Mouse (Mus musculus) cerebellum, postnatal 4 days (tissue): ENCODE data around the gene Plcd1.

Source experiments
- DNase-seq, 2 experiments: peaks; one replicate each; pipeline ENCODE4 v3.0.0; 2022; ENCODE audit warnings: low spot score in 2 of 2, mixed read lengths in 1 of 2

Gene Plcd1

DNA sequence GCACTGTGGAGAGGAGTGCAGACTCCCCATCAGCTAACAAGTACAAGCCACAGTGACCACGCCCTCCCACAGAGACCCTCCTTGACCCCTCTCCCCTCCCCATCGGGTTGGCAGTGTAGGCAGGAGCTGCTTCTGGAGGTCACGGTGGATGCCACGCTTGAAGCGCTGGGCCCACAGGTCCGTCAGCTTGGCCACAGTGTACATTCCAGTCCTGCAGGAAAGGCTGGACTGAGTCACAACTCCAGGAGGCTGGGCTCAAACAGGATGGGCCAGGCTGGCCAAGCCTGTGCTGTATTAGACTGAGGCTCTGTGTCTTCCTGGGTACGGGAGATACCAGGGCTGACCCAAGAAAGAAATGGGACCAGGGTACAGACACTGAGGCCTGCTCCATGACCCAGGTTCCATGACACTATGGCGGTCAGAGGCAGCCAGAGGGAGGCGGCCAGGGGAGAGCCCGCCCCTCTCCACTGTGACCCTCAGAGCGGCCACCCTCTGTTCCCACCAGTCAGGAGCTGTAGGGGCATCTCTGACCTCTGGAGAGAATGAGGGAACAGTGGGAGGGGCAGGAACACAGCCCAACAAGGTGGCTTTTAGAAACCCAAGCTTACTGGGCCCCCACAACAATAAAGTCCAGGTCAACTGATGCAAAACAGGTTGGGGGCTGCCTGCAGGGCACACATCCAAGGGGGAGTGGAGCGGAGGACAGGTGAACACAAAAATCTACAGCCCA lies 1.6 kb downstream of the Plcd1 start:
- no peak for DNase-seq

DNA sequence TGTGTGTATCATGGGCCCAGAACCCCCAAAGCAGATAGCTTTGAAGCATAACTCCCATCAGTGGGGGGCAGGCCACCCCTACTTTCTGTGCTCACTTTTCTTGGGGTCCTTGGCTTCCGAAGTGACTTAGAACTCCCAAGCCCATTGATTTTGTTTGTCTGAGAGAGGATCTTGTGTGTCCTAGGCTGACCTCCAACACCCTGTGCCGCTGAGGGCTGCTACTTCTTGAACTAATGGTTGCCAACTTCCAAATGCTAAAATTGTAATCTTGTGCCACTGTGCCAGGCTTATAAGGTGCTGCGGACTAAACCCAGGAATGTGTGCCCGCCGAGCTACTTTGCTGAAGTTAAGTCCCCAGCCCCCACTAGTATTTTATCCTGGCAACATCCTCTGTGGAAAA lies 2.8 kb downstream of the Plcd1 start:
- DNase-seq, result no peak

DNA sequence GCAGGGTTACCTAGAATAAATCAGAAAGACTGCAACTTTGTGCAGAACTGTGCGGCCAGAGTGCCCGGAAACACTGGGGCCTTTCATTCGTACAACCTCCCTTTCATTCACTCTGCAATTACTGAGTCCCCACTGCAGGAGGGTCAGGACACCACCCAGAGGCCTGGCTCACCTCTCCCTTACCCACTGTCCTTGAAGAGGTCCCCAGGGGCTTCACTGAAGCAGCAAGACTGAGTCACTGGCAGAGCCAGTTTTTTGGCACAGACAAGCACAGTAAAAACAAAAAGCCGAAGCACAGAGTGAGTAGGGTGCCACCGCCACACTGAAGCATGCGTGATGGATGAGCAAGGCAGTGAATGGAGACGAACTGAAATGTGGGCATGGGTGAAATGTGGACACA lies 3.9 kb downstream of the Plcd1 start:
- DNase-seq, result no peak

DNA sequence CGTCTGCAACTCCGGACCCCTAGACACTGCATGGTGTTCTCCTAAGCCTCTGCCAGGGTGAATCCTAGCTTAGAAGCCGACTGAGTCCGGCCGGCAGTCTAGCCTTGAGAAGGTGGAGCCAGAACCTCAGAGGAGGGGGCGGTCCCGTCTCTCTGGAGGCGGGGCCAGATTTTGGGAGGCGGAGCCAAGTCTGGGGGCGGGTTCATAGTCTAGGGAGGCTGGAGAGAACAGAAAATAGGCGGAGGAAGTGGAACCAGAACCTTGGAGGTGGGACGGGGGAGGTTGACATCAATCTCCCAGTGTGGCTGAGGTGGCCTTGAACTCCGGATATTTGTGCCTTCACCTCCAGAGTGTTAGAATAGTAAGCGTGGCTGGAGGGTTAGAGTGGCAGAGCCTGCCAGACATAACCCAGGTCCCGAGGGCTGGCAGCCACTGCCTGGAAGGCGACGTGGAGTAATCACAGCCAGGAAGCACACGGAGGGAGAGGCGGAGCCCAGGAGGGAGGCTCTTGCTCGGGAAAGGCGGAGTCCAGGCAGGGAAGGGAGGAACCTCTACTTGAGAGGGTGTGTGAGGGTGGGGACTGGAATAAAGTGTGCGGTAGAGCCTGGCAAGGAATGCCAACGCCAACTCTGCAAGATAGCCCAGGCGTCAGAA lies 5.0 kb downstream of the Plcd1 start:
- peak; percentile 50 to 61 for DNase-seq

DNA sequence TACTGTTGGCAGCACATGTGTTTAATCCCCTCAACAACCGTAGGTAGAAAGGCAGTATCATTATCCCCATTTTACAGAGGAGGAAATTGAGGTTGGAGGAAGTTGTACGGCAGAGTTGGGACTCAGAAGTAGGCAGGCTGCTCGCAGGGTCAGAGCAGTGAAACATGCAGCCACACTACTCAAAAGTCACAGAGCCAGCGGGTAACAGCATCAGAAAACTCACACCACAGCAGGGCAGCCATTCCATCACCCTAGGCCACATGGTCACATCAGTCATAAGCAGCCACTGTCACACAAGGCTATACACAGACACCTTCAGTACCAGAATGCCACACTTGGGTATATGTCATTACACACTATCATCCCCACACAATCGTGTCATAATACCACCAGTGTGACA lies 6.0 kb downstream of the Plcd1 start:
- no peak for DNase-seq

DNA sequence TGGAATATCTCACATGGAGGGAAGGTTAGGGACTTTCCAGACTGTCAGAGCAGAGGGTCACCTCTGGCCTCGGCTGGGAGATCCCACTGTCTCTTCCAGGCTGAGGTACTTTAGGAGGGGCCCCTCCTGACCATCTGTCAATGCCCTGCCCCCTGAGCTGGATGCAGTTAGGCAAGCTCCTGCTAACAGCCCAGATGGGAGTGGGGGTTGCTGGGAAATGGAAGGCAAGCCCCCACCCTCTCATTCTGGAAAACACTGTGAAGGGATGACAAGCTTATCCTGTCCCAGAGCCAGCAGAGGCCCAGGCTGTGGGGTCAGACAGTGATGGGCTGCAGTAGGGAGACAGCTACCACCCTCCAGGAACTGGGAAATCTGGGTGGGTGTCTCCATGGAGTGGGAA lies 6.9 kb downstream of the Plcd1 start:
- no peak for DNase-seq

DNA sequence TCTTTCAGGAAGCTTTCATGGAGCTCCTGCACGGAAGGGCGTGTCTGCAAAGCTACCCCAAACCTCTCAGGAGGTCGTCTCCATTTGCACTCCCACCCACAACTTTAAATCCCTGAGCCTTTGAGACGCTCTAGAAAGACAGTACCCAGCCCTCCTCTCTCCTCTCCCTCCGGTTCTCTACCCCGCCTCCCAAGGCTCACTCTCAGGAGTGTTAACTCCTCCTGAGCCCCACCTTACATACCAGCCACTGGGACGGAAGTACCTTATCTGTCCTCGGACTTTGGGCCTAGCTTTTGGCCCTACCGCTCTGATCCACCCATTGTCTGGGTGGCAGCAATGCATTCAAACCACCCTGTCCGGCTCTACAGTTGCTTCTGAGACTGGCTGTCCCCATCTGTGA lies 9.3 kb downstream of the Plcd1 start:
- no peak for DNase-seq

DNA sequence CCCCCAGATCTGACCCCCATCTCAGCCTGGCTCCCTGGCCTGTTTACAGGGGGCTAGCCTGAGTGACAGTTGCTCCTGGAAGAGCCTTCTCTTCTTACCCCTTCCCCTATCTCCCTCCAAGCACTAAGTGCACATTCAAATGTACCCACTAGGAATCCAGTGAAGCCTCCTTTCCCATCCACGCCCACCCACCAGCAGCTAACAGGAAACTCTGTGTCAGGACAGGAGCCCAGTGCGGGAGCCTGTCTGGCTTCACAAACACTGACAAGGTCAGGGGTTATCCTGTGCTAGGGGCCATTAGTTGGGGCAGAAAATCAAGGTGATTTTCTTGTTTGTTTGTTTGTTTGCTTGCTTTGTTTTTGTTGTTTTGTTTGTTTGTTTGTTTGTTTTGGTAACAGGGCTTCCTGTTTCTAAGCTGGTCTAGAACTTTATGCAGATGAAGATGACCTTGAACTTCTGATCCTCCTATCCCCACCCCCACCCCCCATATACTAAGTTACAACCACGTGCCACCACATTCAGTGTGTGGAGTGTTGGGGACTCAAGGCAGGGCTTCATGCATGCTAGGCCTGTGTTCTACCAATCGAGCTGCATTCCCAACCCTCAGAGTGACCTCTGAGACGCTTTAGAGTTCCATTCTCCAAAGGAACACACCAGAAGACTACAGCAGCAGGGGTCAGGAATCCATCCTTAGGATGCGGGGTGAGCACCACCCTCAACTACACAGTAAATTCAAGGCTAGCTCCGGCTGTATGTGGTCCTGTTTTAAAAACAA lies 10.5 kb downstream of the Plcd1 start:
- no peak for DNase-seq

DNA sequence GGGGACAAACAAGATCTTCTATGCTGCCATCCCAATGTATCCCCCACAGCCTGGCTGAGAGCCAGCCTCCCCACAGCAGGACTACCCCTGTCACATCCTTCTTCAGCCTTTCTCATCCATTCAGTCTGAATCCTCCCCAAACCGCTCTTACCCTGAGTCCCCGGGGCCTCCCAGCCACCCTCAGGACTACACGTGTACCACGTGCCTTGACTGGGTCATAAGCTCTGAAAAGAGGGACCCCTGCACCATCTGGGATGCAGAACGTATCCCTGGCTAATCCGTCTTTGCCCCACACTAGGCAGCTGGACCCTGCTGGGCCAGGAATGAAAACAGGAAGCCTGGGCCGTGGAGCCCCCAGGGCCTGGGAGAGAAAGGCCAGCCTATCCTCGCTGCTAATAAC lies 11.3 kb downstream of the Plcd1 start:
- DNase-seq, result no peak

DNA sequence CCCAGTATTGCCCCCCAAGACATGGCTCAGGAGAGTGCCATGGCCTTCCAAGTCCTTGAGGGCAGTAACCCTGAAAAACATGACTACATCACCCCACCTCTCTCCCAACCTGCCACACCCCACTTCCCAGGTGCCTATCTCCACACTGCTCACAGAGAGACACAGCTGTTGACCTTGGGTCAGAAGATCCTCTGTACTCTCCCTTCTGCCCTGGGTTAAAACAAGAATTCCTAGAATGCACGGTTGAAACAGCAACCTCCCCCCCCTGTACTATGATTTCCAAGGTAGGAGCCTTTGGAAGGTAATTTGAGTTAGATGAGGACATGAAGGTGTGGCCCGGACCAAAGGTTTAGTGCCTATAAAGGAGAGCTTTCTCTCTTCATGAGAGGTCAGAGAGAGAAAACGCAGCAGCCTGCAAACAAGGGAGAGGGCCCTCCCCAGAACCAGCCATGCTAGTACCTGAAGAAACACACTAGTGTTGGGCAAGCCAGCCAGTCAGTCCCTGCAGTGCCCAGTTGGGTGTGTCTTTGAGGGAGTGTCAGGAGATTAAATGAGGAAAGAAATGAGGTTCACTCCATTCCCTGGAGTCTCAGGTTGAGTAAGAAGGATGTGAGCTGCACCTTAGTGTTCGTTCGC lies 13.1 kb downstream of the Plcd1 start:
- no peak for DNase-seq

DNA sequence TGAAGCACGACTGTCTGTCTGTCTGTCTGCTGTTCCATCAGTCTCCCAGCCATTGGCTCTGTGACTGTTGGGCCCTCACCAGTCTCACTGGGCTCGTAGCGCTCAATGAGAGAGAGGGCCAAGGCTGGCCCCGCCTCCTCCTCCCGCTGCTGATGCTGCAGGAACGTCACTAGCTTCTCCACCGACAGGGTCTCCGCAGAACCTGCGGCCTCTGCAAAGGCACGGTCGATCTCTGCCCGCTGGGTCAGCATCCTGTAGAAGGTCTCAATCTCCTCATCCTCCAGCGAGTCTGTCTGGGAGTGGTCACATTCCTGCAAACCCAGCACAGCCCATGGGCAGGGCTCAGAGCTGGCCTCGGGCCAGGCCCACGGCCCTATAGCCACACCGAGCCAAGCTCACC lies 17.6 kb downstream of the Plcd1 start:
- DNase-seq, result no peak

DNA sequence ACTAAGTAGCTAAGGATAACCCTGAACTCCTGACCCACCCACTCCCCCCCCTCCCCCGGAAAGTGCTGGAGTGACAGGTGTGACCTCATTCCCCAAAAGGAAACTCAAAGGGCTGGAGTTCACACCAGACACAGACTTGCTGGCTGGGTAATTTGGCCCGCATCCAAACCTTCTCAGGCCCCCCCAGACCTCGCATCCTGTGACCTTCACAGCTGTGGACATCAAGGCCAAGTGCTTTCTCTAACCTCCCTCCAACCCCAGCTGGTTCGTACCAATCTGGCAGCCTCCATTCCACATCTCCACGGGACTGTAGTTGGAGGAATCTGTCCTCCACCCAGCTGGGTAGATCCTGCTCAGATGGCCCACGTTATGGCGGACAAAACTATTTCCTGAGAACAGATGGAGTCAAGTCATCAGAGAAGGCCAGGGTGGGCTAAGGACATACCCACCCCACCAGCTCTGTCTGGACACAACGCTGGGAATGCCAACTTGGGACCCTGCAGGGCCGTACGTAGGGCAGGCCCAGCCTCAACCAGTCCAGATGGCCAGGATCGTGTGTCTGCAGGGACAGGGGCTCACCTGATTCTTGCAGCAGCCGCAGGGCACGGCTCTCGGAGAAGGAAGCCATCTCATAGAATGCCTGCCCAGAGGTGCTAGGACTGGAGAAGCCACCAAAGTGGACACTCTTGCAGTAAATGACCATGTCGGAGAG lies 20.0 kb downstream of the Plcd1 start:
- DNase-seq, result no peak

DNA sequence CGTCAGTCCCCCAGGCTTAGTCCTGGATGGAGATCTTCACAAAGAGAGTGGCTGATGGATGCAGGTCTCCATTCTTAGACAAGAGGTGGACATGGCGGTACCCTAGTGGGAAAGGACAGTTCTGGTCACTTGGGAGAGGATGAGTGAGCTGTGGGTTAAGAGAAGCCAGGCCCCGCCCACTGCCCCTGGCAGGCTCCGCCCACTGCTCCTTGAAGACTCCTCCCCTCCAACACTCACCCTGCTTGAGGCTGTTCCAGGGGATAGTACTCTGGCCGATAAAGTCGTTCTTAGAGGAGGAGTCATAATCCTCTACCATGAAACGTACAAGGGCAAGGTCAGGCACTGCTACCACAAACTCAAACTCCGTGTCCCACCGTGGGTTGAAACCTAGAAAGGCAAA lies 21.5 kb downstream of the Plcd1 start:
- no peak for DNase-seq

DNA sequence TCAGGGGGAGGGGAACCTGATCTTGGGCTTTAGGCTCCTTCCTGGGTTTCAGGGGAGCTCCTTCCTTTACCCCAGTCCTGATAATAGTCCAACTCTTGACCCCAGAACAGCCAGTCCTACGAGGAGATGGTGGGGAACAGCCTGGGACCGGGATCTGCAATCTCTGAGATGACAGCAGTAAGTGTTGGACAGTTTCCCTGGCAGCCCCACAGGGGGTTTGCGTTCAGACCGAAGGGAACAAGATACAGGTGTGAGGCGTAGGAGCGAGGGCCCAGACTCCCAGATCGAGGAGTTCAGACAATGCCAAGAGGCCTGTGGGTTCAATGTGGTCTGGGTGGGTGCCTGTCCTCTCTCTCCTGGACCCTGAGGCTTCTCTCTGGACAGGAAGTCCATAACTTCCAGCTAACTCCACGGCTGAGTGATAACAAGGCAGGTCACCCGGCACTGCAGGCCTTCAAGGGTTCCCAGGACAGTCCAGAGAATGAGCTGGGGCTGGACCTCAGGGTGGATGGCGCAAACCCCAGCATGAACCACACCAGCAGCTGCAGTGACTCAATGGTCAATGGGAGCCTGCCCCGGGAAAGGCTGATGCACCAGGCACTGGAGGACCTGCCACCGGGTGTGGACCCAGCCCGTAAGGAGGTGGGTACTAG lies 23.0 kb downstream of the Plcd1 start:
- DNase-seq, result no peak

DNA sequence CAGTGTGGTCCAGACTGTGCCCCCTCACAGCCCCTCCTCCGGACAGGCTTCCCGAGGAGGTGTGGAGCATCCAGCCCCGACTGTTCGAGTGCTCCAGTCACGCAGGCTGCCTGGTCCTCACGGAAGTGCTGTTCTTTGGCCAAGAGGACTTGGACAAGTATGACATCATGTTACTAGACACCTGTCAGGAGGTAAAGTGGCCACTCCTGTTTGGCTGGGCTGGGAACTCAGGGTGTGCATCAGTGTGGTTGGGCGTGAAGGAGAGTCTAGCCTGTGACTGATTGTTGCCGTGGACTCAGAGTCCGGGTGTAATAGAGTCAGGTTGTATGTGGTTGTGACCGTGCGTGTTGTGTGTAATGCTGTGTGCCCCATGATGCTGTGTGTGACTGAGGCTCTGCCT lies 25.0 kb downstream of the Plcd1 start:
- DNase-seq, result no peak

DNA sequence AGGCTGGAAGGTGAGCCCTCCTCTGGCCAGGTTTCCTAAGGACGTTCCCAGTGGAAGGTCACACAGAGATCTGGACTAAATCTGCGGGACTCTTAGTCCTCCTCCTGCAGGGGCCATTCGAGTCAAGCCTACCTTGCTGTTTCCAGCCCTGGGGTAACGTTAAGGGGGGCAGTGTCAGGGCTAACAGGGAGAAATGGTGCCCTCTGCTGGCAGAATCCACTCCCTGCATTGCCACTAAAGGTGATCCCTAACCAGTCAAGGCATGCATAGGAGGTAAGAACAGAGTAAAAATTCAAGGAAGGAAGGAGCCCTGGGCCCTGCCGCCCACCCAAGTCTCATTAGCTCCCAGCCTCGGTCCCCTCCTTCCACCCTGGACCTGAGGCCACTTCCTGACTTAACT lies 25.7 kb downstream of the Plcd1 start:
- peak; percentile 59 to 80 for DNase-seq

DNA sequence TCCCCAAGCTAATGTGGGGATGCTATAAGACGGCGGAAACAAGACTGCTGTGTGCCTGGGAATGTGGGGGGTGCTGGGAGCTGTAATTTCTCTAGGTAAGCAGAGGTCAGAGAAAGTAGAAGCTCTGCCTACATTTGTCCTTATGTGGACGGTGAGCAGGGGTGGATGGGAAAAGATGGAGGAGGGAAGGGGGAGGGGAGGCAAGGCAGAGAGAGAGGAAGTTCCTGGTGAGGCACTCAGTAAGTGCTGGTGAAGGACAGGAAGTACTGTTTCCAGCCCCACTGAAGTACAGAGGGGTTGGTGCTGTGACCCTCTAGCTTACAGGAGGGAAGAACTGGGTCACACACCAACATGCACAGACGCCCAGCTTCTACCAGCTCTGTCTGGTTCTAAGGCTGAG lies 29.0 kb downstream of the Plcd1 start:
- no peak for DNase-seq

DNA sequence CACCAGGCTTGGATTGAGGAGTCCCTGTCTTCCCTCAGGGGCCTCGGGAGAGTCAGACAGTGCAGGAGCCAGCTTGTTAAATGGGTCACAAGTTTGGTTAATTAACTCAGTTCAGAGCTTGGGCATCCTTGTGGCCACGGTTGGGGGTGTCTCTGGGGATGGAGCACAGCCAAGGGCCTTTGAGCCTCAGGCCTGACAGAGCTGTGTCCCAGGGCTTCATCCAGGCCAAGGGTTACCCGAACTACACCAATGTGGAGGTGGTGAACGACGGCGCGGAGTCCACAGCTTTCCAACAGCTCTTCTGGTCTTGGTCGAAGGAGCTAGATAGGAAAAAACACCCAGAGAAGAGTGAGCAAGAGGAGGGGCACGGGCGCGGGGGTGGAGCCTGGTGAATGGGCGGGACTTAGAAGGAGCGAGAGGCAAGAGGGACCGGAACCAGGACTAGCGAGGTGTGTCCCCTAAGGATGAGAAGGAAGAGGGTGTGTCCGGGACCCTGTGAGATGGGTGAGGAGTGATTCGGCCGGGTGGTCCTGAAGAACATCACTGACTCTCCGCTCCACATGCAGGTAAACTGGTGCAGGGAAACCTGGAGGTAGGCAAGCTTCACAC lies 30.2 kb downstream of the Plcd1 start:
- no peak for DNase-seq

DNA sequence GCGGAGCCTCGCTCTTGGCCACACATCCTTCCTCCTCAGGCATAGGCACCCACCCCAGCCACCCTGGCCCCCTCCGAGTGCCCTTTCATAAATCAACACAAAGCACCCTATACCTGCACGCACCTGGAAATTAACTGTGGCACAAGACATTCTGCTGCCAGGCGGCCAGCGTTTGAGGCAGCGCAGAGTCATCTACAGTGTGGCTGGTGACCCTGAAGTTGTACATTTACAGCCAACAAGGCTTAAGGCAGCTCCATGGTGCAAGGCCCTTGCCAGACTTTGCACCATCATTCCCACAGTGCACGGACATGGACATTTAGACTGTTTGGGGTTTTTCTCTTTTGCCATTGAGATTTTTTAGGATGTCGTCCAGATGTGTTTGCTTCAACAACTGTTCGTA lies 32.6 kb downstream of the Plcd1 start:
- no peak for DNase-seq

DNA sequence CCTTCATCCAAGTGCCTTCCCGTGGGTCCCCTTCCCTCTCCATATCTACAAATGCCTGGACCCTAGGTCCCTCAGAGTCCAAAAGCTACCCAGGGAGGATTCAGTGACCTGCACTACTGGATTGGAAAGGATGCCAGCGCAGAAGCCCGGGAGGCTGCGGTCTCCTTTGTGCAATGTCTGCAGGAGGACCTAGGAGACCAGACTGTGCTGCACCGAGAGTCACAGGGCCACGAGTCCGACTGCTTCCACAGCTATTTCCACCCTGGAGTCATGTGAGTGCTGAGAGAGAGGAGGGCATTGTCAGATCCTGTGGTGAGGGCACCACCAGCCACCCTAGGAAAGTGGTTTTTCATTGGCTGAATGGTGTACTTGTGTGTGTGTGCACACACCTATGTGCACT lies 35.1 kb downstream of the Plcd1 start:
- DNase-seq, result no peak

DNA sequence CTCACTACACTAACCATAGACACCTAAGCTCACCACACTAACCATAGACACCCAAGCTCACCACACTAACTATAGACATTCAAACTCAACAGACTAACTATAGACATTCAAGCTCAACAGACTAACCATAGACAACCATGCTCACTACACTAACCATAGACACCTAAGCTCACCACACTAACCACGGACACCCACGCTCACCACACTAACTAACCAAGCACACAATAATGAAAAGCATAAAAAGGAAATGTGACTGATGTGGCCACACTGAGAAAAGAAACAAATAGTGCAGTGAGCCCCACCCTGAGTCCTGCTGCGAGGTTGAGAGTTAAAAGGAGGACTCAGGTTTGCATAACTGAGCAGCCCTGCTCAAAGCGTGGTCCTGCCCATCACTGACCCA lies 38.0 kb downstream of the Plcd1 start:
- no peak for DNase-seq
